Mouse (Mus musculus) ES-E14 (cell line): ENCODE results near the gene Ttll8. TPM values are rescaled to one million over a fixed set of nuclear protein-coding genes. Genes with fewer than 3 reads are reported as not detected.

Experiments
- DNase-seq: peaks from one replicate; pipeline ENCODE4 v3.0.0-alpha.2; 2013; ENCODE audit warnings: low read depth, low spot score
- H3K27ac ChIP-seq: 2 replicates; pipeline ENCODE4 v1.5.1; 2012; ENCODE audit warnings: low read depth, mild to moderate bottlenecking, low read length, moderate library complexity, mixed read lengths; ENCODE audit not compliant: poor library complexity, insufficient read depth, severe bottlenecking
- H3K36me3 ChIP-seq: 2 replicates; pipeline ENCODE4 v1.6.1; 2012; ENCODE audit warnings: mild to moderate bottlenecking, low read length, moderate library complexity, mixed read lengths; ENCODE audit not compliant: control insufficient read depth, poor library complexity, insufficient read depth, severe bottlenecking
- H3K4me1 ChIP-seq, 2 experiments: fragments of 150-350 bp in 1 of 2; sonication (generic) in 1 of 2; 2 replicates each; pipeline ENCODE4 v1.6.1; 2012; ENCODE audit warnings: low read length in 2 of 2, mild to moderate bottlenecking in 1 of 2, mixed read lengths in 1 of 2; ENCODE audit not compliant: control insufficient read depth in 2 of 2, insufficient read depth in 2 of 2, poor library complexity in 1 of 2
- H3K4me3 ChIP-seq, 2 experiments: fragments of 150-350 bp in 1 of 2; sonication (generic) in 1 of 2; 2 replicates each; pipeline ENCODE4 v1.5.1; 2012; ENCODE audit warnings: low read length in 2 of 2, low read depth in 1 of 2, mild to moderate bottlenecking in 1 of 2, mixed read lengths in 1 of 2; ENCODE audit not compliant: insufficient read depth in 1 of 2, poor library complexity in 1 of 2, severe bottlenecking in 1 of 2
- H3K9ac ChIP-seq: 2 replicates; pipeline ENCODE4 v1.6.1; 2012; ENCODE audit warnings: low read depth, mild to moderate bottlenecking, low read length, mixed read lengths; ENCODE audit not compliant: poor library complexity, insufficient read depth, severe bottlenecking
- H3K9me3 ChIP-seq: fragments of 150-350 bp; sonication (generic); 2 replicates; pipeline ENCODE4 v1.6.1; 2012; ENCODE audit warnings: low read depth, mild to moderate bottlenecking, low read length; ENCODE audit not compliant: control insufficient read depth, insufficient read depth
- CHD2 ChIP-seq: IDR thresholded peaks from 2 replicates; pipeline ENCODE4 v1.6.1; 2014; ENCODE audit warnings: mild to moderate bottlenecking, low read depth, low read length, inconsistent platforms
- HCFC1 ChIP-seq: IDR thresholded peaks from 2 replicates; pipeline ENCODE4 v1.6.1; 2012; ENCODE audit warnings: low read length, inconsistent platforms, borderline replicate concordance; ENCODE audit not compliant: insufficient read depth
- MAFK ChIP-seq: IDR thresholded peaks from 2 replicates; pipeline ENCODE4 v1.6.1; 2014; ENCODE audit warnings: mild to moderate bottlenecking, low read depth, low read length, inconsistent platforms; ENCODE audit not compliant: insufficient read depth
- ZC3H11A ChIP-seq: IDR thresholded peaks from 2 replicates; pipeline ENCODE4 v1.6.1; 2012; ENCODE audit warnings: low read depth, mild to moderate bottlenecking, inconsistent platforms, low read length, borderline replicate concordance
- ZNF384 ChIP-seq: IDR thresholded peaks from 2 replicates; pipeline ENCODE4 v1.6.1; 2012; ENCODE audit warnings: low read depth, low read length, inconsistent platforms
- in situ Hi-C, 2 experiments: fragments of 600-800 bp; cut with MboI; formaldehyde crosslinking; loops; one replicate each; pipeline ENCODE4 v1.15.1; 2025; ENCODE audit warnings: low sequenced_read_pairs in 2 of 2, inconsistent platforms in 1 of 2; ENCODE audit not compliant: unreplicated experiment in 2 of 2
- total RNA-seq: library from RNA; depleted of rRNA; stranded (reverse); fragments of 300-350 nt; gene quantifications from 2 replicates; pipeline ENCODE4 v1.2.3, GENCODE M21; 2012

Ttll8 gene
- total RNA-seq, 1 experiment = 0.13 TPM

DNA sequence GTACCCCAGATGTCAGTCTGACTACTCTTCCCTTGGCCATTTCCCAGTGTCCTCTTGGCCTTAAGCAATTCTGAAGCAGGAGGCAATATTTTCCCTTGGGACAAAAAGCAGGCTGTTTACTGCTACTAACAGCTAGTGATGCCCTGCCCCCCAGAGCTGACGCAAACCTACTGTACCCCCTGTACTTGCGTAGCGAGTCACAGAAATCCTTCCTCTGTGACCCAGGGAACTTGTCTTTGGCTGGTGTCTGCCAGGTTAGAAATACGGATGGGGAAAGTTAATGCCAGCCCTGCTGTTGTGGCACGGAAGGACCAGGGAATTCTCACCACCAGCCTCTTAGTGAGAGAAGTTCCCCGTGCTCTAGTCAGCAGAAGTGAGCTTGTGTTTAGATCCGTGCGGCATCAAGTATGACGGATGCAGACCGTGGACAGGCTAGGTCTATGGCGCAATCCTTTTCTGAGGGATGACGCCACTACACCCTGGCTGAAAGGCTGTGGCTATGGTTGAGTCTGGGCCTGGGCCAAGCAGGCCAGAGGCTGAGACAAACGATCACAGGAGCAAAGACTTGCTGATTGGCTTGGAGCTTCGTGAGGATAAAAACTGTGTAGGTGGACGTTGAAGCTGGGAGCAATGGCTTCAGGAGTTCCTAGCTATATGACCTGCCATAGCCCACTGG is 51.9 kb downstream of the Ttll8 start:
- Histone ChIP-seq H3K9me3 (no peaks in the 10 kb centered on the region), H3K4me3 (no peak overlapping the region), H3K27ac (no peak overlapping the region), H3K9ac (no peak overlapping the region), H3K4me1 (0 out of 4 replicates have a peak, but pooled peaks cover 0 to 2% of the 10 kb centered on the region in 2 experiments), H3K36me3 (no peaks in the 10 kb centered on the region)
- TF ChIP-seq ZNF384 (no peak), MAFK (no peak), HCFC1 (no peak), CHD2 (no peak), ZC3H11A (no peak)
- no peak for DNase-seq
- in situ Hi-C loops = no loop called here

DNA sequence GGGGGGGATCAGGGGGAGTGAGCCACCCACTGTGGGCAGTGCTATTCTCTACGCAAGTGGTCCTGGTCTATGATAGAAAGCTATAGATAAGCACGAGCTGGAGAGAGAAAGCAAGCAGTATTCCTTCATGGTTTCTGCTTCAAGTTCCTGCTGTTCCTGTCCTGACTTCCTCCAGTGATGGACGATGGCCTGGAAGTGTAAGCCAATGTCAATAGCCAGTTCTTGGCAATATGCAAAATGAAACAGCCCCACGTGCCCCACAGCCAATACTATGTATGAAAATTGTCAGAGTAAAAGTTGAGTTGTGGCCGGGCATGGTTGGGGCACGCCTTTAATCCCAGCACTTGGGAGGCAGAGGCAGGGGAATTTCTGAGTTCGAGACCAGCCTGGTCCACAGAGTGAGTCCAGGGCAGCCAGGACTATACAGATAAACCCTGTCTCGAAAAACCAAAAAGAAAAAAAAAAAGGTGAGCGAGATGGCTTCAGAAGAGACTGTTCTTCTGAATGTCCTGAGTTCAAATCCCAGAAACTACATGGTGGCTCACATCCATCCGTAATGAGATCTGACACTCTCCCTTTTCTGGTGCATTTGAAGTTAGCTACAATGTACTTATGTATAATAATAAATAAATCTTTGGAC is 57.8 kb downstream of the Ttll8 start:
- Histone ChIP-seq H3K4me3 (no peak overlapping the region), H3K9ac (no peak overlapping the region), H3K4me1 (peaks cover 2 to 14% of the 10 kb centered on the region in 2 experiments; a peak in 2 of 4 replicates), H3K27ac (no peak overlapping the region), H3K9me3 (no peaks in the 10 kb centered on the region), H3K36me3 (no peaks in the 10 kb centered on the region)
- DNase-seq = no peak
- in situ Hi-C loops = no loop called here
- TF ChIP-seq ZC3H11A (no peak), MAFK (no peak), ZNF384 (no peak), CHD2 (no peak), HCFC1 (no peak)

DNA sequence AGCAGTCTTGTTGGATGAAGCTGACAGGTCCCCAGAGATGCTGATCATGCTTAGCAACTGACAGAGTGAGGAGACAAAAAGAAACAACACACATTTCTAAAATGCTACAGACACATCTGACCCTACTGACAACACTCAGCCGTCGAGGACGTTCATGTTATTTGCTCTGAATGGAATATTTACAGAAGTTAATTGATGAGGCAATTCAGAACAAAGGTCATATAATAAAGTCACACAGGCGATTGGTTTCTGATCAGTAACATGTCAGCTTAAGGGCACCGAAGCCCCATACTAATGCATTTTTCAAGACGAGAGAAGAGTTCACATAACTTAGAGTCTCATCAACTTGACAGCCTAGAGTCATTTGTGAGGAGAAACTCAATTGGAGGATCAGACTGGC is 58.3 kb downstream of the Ttll8 start:
- H3K36me3 ChIP-seq = no peaks in the 10 kb centered on the region
- in situ Hi-C loops = no loop called here
- no peak overlapping the region for H3K9ac ChIP-seq
- DNase-seq = no peak
- peaks cover 2 to 15% of the 10 kb centered on the region in 2 experiments; a peak in 2 of 4 replicates for H3K4me1 ChIP-seq
- H3K4me3 ChIP-seq = no peak overlapping the region
- H3K9me3 ChIP-seq = no peaks in the 10 kb centered on the region
- no peak overlapping the region for H3K27ac ChIP-seq
- TF ChIP-seq HCFC1 (no peak), ZC3H11A (no peak), ZNF384 (no peak), CHD2 (no peak), MAFK (no peak)

DNA sequence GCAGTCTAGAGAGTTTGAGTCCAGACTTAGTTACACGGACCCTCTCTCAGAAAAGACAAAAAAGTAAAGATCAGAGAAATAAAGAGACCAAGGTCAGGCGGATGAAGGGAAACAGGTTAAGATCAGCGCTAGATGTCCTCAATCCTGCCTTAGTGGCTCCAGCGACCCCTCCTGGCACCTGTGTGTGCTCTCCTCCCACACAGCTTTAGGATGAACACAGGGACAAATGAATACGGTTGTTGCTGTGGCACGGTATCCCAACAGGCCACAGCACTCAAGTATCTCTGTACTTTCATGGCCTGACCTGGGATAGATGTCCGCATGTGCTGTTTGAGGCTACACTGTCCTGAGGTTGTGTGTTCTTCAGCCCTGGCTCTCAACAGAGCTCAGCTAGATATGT is 59.1 kb downstream of the Ttll8 start:
- in situ Hi-C loops = no loop called here
- no peak overlapping the region for H3K9ac ChIP-seq
- no peaks in the 10 kb centered on the region for H3K36me3 ChIP-seq
- peaks cover 2 to 15% of the 10 kb centered on the region in 2 experiments; a peak in 2 of 4 replicates for H3K4me1 ChIP-seq
- no peak for DNase-seq
- no peak overlapping the region for H3K27ac ChIP-seq
- no peaks in the 10 kb centered on the region for H3K9me3 ChIP-seq
- 0 out of 2 replicates have a peak, but pooled peaks have one; percentile 6 for TF ChIP-seq ZC3H11A
- no peak for TF ChIP-seq ZNF384
- H3K4me3 ChIP-seq = no peak overlapping the region
